Mouse (Mus musculus) heart, embryonic 13.5 days (tissue): ENCODE results near the gene Phf11a. TPM values are rescaled to one million over a fixed set of nuclear protein-coding genes. Genes with fewer than 3 reads are reported as not detected.
A peak's percentile ranks its signal among the peaks of the same experiment; 100 is the strongest.

Experiments used
- ATAC-seq: fragments of 200-750 bp; cut with Nextera tagmentation; 2 replicates; pipeline ENCODE4 v1.8.0; 2017; ENCODE audit warnings: moderate TSS enrichment; ENCODE audit not compliant: insufficient number of reproducible peaks, low FRiP score, low TSS enrichment; ENCODE audit errors: extremely low read depth
- H3K27ac ChIP-seq: fragments of 300-500 bp; sonication (generic); replicated peaks from 2 replicates; pipeline ENCODE4 v1.5.1; 2015; ENCODE audit warnings: moderate library complexity, mild to moderate bottlenecking, inconsistent platforms
- H3K27me3 ChIP-seq: fragments of 300-500 bp; sonication (generic); replicated peaks from 2 replicates; pipeline ENCODE4 v1.6.1; 2015; ENCODE audit warnings: mild to moderate bottlenecking, inconsistent platforms
- H3K36me3 ChIP-seq: fragments of 300-500 bp; sonication (generic); 2 replicates; pipeline ENCODE4 v1.6.1; 2015; ENCODE audit warnings: mild to moderate bottlenecking, inconsistent platforms
- H3K4me1 ChIP-seq: fragments of 300-500 bp; sonication (generic); 2 replicates; pipeline ENCODE4 v1.6.1; 2015; ENCODE audit warnings: inconsistent platforms
- H3K4me2 ChIP-seq: fragments of 300-500 bp; sonication (generic); 2 replicates; pipeline ENCODE4 v1.6.1; 2015; ENCODE audit warnings: inconsistent platforms, mild to moderate bottlenecking, moderate library complexity
- H3K4me3 ChIP-seq: fragments of 300-500 bp; sonication (generic); 2 replicates; pipeline ENCODE4 v1.5.1; 2015; ENCODE audit warnings: moderate library complexity, mild to moderate bottlenecking, inconsistent platforms
- H3K9ac ChIP-seq: fragments of 300-500 bp; sonication (generic); 2 replicates; pipeline ENCODE4 v1.6.1; 2015; ENCODE audit warnings: inconsistent platforms, mild to moderate bottlenecking, moderate library complexity
- H3K9me3 ChIP-seq: fragments of 300-500 bp; sonication (generic); 2 replicates; pipeline ENCODE4 v1.6.1; 2016; ENCODE audit warnings: inconsistent platforms
- WGBS: fragments of 180-500 bp; shearing (Covaris S2); methylation state at CpG from one replicate; pipeline ENCODE4 v1.1.7; 2015; ENCODE audit warnings: mixed read lengths; 5-methylcytosine and 5-hydroxymethylcytosine counted together
- polyA plus RNA-seq: library from polyadenylated mRNA; unstranded; fragments of >200 nt; fragmentation: Nextera tagmentation; extraction: Ambion mirVana; gene quantifications from 2 replicates; pipeline ENCODE4 v1.2.1, GENCODE M21; 2015

Phf11a gene
- polyA plus RNA-seq, 1 experiment from 2014 or later: not detected

DNA sequence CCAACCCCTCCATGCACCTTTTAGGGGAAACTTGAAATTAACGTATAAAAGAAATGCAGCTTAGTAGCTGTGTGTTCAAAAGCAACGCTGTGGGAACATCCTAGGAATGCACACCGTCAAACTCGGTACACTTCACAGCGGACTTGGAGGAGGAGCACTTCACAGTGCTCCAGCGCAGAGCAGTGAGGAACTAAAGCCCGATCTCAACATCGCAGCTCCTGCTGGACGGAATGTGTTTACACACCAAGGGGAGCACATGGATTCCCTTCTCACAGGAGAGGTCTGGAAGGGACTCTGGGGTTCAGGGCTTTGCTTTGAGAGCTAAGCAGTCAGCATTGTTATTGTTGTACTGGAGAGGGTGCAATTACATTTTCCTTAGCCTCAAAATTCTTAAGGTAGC lies 63.7 kb downstream of the Phf11a start:
- 89% methylated on average over 9 of the region's 9 CpGs for WGBS

DNA sequence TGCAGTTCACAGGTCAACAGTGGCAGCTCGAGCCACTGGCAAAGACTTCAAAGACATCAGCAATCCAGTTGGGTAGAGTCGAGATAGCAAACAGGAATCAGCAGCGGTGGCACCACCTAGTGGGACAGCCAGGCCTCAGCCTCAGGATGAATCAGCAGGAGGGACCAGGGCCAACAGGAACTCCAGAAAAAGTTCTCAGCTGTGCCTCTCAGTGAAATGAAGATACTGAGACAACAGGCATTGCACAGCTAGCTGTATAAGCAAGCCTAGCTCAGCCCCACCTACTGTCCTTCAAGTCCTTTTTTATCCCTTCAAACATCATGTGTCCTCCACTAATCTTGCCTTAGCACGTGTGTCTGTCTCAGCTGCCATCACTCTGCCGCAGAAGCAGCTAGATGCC lies 65.3 kb downstream of the Phf11a start:
- Histone ChIP-seq H3K4me2 (no peak overlapping the region), H3K4me3 (no peak overlapping the region), H3K9me3 (no peaks in the 10 kb centered on the region), H3K27me3 (peaks cover 61% of the 10 kb centered on the region), H3K27ac (no peak overlapping the region), H3K9ac (no peak overlapping the region), H3K36me3 (peaks cover 93% of the 10 kb centered on the region), H3K4me1 (peaks cover 13% of the 10 kb centered on the region; the same call in 1 of the 2 replicates)
- ATAC-seq: no peak
- 44% methylated on average over 5 of the region's 5 CpGs for WGBS

More for the DNA sequence above, 63.7 kb downstream of the Phf11a start:
- Histone ChIP-seq H3K4me1 (peaks cover 13% of the 10 kb centered on the region; the same call in 1 of the 2 replicates), H3K27ac (no peak overlapping the region), H3K4me2 (no peak overlapping the region), H3K27me3 (peaks cover 45% of the 10 kb centered on the region), H3K9ac (no peak overlapping the region), H3K36me3 (peaks cover 93% of the 10 kb centered on the region), H3K9me3 (peaks cover 2% of the 10 kb centered on the region), H3K4me3 (no peak overlapping the region)
- ATAC-seq: no peak

DNA sequence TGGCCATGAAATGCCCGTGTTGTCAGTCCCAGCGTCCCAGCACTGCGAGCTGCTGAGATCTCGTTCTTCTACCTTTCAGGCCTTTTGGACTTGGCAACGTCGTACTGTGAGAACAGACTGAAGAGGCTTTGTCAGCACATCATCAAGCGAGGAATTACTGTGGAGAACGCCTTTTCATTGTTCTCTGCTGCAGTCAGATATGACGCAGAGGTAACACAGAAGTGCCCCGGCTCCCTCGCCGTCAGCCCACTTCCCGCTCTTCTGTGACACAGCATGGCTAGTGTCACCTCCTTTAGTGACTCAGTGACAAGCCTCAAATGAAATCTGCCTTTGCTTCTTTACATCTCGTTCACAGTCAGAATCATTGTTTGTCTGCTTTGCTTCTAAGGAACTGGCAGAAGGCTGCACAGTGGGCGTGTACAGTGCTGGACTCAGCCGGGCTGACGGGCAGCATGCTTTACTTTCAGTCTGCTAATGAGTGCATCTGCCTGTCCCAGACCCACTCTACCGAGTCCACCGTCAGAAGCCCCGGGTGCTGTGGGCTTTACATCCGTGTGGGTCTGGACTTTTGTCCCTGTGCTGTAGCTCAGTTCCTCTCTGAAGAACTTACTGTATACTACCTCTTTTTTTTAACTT lies 66.9 kb downstream of the Phf11a start:
- Histone ChIP-seq H3K4me3 (peak overlapping the region; percentile 22; the same call in 1 of the 2 replicates), H3K4me2 (peak overlapping the region; percentile 56), H3K27ac (no peak overlapping the region), H3K27me3 (peaks cover 71% of the 10 kb centered on the region), H3K36me3 (peaks cover 96% of the 10 kb centered on the region), H3K9me3 (no peaks in the 10 kb centered on the region), H3K4me1 (peaks cover 13% of the 10 kb centered on the region; the same call in 1 of the 2 replicates), H3K9ac (no peak overlapping the region)
- WGBS: 53% methylated on average over 21 of the region's 21 CpGs
- peak; percentile 46; the same call in 1 of the 2 replicates for ATAC-seq

DNA sequence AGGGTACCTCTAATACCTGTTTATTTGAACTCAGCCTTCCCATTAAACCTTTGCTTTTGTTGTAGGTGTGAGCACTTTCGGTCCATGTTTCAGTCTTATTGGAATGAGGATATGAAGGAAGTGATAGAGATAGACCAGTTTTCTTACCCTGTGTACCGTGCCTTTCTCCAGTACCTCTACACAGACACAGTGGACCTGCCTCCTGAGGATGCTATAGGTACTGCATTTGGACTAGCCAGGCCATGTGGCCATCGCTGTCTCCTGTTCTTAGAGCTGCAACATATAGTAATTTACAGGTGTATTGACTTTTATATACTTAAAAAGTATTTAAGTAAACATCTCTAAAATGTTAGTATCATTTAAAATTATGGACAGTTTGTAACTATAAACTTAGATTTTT lies 67.5 kb downstream of the Phf11a start:
- no peak for ATAC-seq
- Histone ChIP-seq H3K9me3 (no peaks in the 10 kb centered on the region), H3K4me3 (no peak overlapping the region), H3K27ac (no peak overlapping the region), H3K4me1 (peaks cover 13% of the 10 kb centered on the region; the same call in 1 of the 2 replicates), H3K9ac (no peak overlapping the region), H3K27me3 (peaks cover 71% of the 10 kb centered on the region), H3K36me3 (peaks cover 95% of the 10 kb centered on the region), H3K4me2 (no peak overlapping the region)
- WGBS: 88% methylated on average over 3 of the region's 3 CpGs

Other genes with a start within 250 kb of the Phf11a start
- gene 1700129C05Rik, start 154.6 kb downstream of the Phf11a start, polyA plus RNA-seq: not detected in 2 replicates
- not detected in 2 replicates for gene Gm5142, start 118.8 kb downstream of the Phf11a start, polyA plus RNA-seq
- gene Rcbtb1, start 96.3 kb downstream of the Phf11a start, polyA plus RNA-seq: 21.6 and 24.9 TPM in 2 replicates
- not detected in 2 replicates for gene Gm6904, start 37.3 kb downstream of the Phf11a start, polyA plus RNA-seq
- 0.92 and 1.5 TPM in 2 replicates for gene Phf11b, start 43.8 kb upstream of the Phf11a start, polyA plus RNA-seq
- gene Phf11d, start 67.9 kb upstream of the Phf11a start, polyA plus RNA-seq: 1.8 and 2.0 TPM in 2 replicates
- 0.29 and 0.41 TPM in 2 replicates for gene Phf11c, start 97.9 kb upstream of the Phf11a start, polyA plus RNA-seq
- gene Setdb2, start 143.4 kb upstream of the Phf11a start, polyA plus RNA-seq: 8.0 and 8.5 TPM in 2 replicates
- 22.7 and 25.2 TPM in 2 replicates for gene Cab39l, start 143.4 kb upstream of the Phf11a start, polyA plus RNA-seq